Mouse (Mus musculus): Measurements from ENCODE around the gene Gm11937.

Gm11937 gene

GRCm38 (mm10) chr11:99581564-99581963, 28.4 kb downstream of the Gm11937 start:
- no peak for DNase-seq (ENCODE audit: low spot score in 2 of 2)

DNA sequence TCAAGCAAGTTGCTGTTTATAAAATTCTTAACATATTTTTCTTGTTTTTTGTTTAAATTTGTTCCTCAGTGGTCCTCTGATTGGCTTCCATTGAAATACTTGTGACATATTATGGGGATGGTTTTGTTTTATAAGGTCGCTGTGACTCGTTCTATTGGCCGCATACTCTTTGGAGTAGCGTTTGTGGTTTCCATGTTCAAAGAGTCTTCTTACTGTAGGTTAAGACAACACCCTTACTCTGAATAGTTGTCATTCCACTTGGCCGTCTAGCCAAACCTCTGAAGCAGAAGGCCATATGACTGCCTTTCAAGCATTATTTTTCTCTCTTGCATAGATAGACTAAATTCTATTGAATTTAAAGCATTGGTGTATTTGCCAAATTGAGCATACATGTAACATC, 28.9 kb downstream of the Gm11937 start:
- no peak for DNase-seq (ENCODE audit: low spot score in 2 of 2)

DNA sequence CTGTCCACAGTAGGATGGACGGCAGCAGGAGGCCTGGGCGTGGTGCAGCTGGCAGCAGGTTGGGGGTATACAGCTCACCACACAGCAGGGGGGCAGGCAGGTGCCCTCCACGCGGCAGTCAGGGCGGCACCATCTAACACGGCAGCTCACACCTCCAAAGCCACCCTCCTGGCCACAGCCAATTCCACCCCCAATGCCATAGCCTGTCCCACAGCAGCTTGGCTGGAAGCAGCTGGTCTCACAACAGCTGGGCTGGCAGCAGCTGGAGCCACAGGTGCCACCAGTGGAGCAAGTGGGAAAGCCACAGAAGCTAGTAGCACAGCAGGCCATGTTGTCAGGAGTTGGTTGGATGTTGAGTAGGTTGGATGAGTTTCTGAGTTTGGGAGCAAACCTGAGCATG, 29.4 kb downstream of the Gm11937 start, which contains the start of gene Krtap1-5:
Gene Krtap1-5, minus strand, starts transcription at position 381 of the 400 bp plus-strand sequence.
- no peak for DNase-seq (ENCODE audit: low spot score in 2 of 2)

DNA sequence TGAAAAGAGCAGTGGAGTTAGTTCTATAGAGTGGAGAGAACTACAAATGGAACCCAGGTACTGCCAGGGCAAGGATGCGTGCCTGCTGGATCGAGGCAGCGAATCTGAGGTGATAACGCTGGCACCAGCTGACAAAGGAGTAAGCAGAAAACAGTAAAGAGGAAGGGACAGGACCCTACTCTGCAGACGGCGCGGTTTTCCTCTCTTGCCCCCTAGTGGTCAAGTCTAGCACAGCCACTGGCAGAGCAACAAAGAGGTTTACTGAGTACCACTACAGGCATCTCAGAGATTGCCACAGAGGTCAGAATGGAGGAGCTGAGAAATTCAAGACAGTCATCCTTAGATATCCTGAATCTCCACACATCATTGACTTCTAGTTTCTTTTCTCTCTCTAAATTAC, 35.9 kb downstream of the Gm11937 start:
- peak; percentile 54 to 62 for DNase-seq (ENCODE audit: low spot score in 2 of 2)

- DNase-seq (ENCODE audit: low spot score in 2 of 2): peak in 1 of 2 experiments; percentile 20
Measured at GRCm38 (mm10) chr11:99573164-99573563, 36.8 kb downstream of the Gm11937 start.

DNA sequence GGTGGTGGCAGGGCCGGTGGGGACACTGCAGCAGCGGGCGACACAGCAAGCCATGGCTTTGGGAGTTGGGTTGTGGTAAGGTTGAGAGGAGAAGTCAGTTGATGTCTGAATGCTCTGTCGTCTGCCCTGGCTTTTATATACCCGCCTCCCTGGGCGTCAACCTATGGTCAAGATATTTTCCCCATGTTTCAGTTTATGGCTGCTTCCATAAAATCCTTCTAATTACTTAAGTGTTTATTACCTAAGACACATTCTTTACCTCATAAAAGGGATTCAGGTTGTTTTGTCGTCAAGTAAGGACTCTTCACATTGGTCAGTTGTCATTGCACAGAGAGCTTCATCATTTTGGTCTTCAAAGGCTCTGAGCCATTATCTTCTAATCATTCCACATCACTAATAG, 43.5 kb downstream of the Gm11937 start, which contains the start of gene Krtap3-1:
Gene Krtap3-1, minus strand, starts transcription at position 101 of the 400 bp plus-strand sequence.
- DNase-seq (ENCODE audit: low spot score in 2 of 2): no peak

- no peak for DNase-seq (ENCODE audit: low spot score in 2 of 2)
Measured at GRCm38 (mm10) chr11:99562580-99562979, 47.4 kb downstream of the Gm11937 start.

Data from frontal cortex, postnatal 36 days (tissue).